Mouse (Mus musculus) liver, embryonic 16.5 days (tissue): ENCODE data around the gene Lrmda. TPM values are rescaled to one million over a fixed set of nuclear protein-coding genes. Genes with fewer than 3 reads are reported as not detected.

ENCODE experiments used
- ATAC-seq: fragments of 200-750 bp; cut with Nextera tagmentation; 2 replicates; pipeline ENCODE4 v1.8.0; 2017; ENCODE audit warnings: low read depth, mild to moderate bottlenecking, moderate number of reproducible peaks, moderate library complexity
- H3K27ac ChIP-seq: fragments of 300-500 bp; sonication (generic); 2 replicates; pipeline ENCODE4 v1.5.1; 2014; ENCODE audit warnings: mild to moderate bottlenecking, low read length
- H3K27me3 ChIP-seq: fragments of 300-500 bp; sonication (generic); 2 replicates; pipeline ENCODE4 v1.6.1; 2014; ENCODE audit warnings: low read depth, low read length, mixed read lengths; ENCODE audit not compliant: control insufficient read depth, insufficient read depth
- H3K36me3 ChIP-seq: fragments of 300-500 bp; sonication (generic); 2 replicates; pipeline ENCODE4 v1.6.1; 2014; ENCODE audit warnings: mild to moderate bottlenecking; ENCODE audit not compliant: control insufficient read depth, insufficient read depth
- H3K4me1 ChIP-seq: fragments of 300-500 bp; sonication (generic); 2 replicates; pipeline ENCODE4 v1.6.1; 2014; ENCODE audit warnings: low read depth, low read length, mixed read lengths; ENCODE audit not compliant: control insufficient read depth
- H3K4me2 ChIP-seq: fragments of 300-500 bp; sonication (generic); 2 replicates; pipeline ENCODE4 v1.6.1; 2014; ENCODE audit warnings: low read depth, low read length, mixed read lengths
- H3K4me3 ChIP-seq: fragments of 300-500 bp; sonication (generic); 2 replicates; pipeline ENCODE4 v1.5.1; 2014; ENCODE audit warnings: low read depth, mild to moderate bottlenecking, low read length
- H3K9ac ChIP-seq: fragments of 300-500 bp; sonication (generic); 2 replicates; pipeline ENCODE4 v1.6.1; 2014; ENCODE audit warnings: low read depth, low read length
- H3K9me3 ChIP-seq: fragments of 300-500 bp; sonication (generic); replicated peaks from 2 replicates; pipeline ENCODE4 v1.6.1; 2016; ENCODE audit warnings: low read length; ENCODE audit not compliant: control insufficient read depth
- WGBS: fragments of 180-500 bp; shearing (Covaris S2); extraction: QIAGEN DNeasy Blood & Tissue Kit; methylation state at CpG from one replicate; pipeline ENCODE4 v1.1.7; 2014; ENCODE audit not compliant: insufficient replicate concordance; 5-methylcytosine and 5-hydroxymethylcytosine counted together
- polyA plus RNA-seq: library from polyadenylated mRNA; unstranded; fragments of >200 nt; fragmentation: Nextera tagmentation; extraction: Ambion mirVana; gene quantifications from 2 replicates; pipeline ENCODE4 v1.2.1, GENCODE M21; 2015

Lrmda gene
- polyA plus RNA-seq, 1 experiment from 2014 or later: 0.46 TPM

- H3K27me3 ChIP-seq: no peaks in the 10 kb centered on the region
- H3K9me3 ChIP-seq: no peaks in the 10 kb centered on the region
- no peaks in the 10 kb centered on the region for H3K4me1 ChIP-seq
- H3K36me3 ChIP-seq: no peaks in the 10 kb centered on the region
- H3K9ac ChIP-seq: no peak overlapping the region
- no peak for ATAC-seq
- H3K4me2 ChIP-seq: no peak overlapping the region
- no peak overlapping the region for H3K27ac ChIP-seq
- H3K4me3 ChIP-seq: no peak overlapping the region
- WGBS: 56% methylated on average over 1 of the region's 1 CpGs
These were observed 357.6 kb downstream of the Lrmda start for GRCm38 (mm10) chr14:22377148-22377547.

- 47% methylated on average over 4 of the region's 4 CpGs for WGBS
- H3K36me3 ChIP-seq: no peaks in the 10 kb centered on the region
These were observed 362.6 kb downstream of the Lrmda start for GRCm38 (mm10) chr14:22382101-22382500.

GRCm38 (mm10) chr14:22393616-22394015 is 374.1 kb downstream of the Lrmda start:
- 72% methylated on average over 10 of the region's 10 CpGs for WGBS
- H3K36me3 ChIP-seq: no peaks in the 10 kb centered on the region
- no peaks in the 10 kb centered on the region for H3K9me3 ChIP-seq
- no peaks in the 10 kb centered on the region for H3K4me1 ChIP-seq
- H3K27me3 ChIP-seq: no peaks in the 10 kb centered on the region
- no peak overlapping the region for H3K9ac ChIP-seq
- H3K4me3 ChIP-seq: no peak overlapping the region
- no peak overlapping the region for H3K27ac ChIP-seq
- no peak overlapping the region for H3K4me2 ChIP-seq
- no peak for ATAC-seq

More at GRCm38 (mm10) chr14:22382101-22382500, 362.6 kb downstream of the Lrmda start:
- Histone ChIP-seq H3K4me2 (no peak overlapping the region), H3K9ac (no peak overlapping the region), H3K27me3 (no peaks in the 10 kb centered on the region), H3K27ac (no peak overlapping the region), H3K4me1 (no peaks in the 10 kb centered on the region), H3K4me3 (no peak overlapping the region), H3K9me3 (no peaks in the 10 kb centered on the region)
- ATAC-seq: no peak

- no peak overlapping the region for H3K9ac ChIP-seq
- H3K4me2 ChIP-seq: no peak overlapping the region
- no peaks in the 10 kb centered on the region for H3K9me3 ChIP-seq
- no peak overlapping the region for H3K4me3 ChIP-seq
- no peaks in the 10 kb centered on the region for H3K27me3 ChIP-seq
- 74% methylated on average over 4 of the region's 4 CpGs for WGBS
- no peak for ATAC-seq
- no peak overlapping the region for H3K27ac ChIP-seq
- no peaks in the 10 kb centered on the region for H3K36me3 ChIP-seq
- H3K4me1 ChIP-seq: no peaks in the 10 kb centered on the region
These were observed 382.9 kb downstream of the Lrmda start for GRCm38 (mm10) chr14:22402411-22402810.

- Histone ChIP-seq H3K9ac (no peak overlapping the region), H3K4me1 (no peaks in the 10 kb centered on the region), H3K36me3 (no peaks in the 10 kb centered on the region), H3K4me3 (no peak overlapping the region), H3K9me3 (no peaks in the 10 kb centered on the region), H3K4me2 (no peak overlapping the region), H3K27me3 (no peaks in the 10 kb centered on the region), H3K27ac (no peak overlapping the region)
- ATAC-seq: no peak
- 67% methylated on average over 5 of the region's 5 CpGs for WGBS
These were observed 387.1 kb downstream of the Lrmda start for GRCm38 (mm10) chr14:22406623-22407022.

GRCm38 (mm10) chr14:22410826-22411225 is 391.3 kb downstream of the Lrmda start:
- no peak for ATAC-seq
- Histone ChIP-seq H3K4me1 (no peaks in the 10 kb centered on the region), H3K4me2 (no peak overlapping the region), H3K9ac (no peak overlapping the region), H3K36me3 (no peaks in the 10 kb centered on the region), H3K27ac (no peak overlapping the region), H3K9me3 (no peaks in the 10 kb centered on the region), H3K4me3 (no peak overlapping the region), H3K27me3 (no peaks in the 10 kb centered on the region)
- 37% methylated on average over 1 of the region's 1 CpGs for WGBS

GRCm38 (mm10) chr14:22413220-22413619 is 393.7 kb downstream of the Lrmda start:
- Histone ChIP-seq H3K4me3 (no peak overlapping the region), H3K36me3 (no peaks in the 10 kb centered on the region), H3K27me3 (no peaks in the 10 kb centered on the region), H3K4me1 (no peaks in the 10 kb centered on the region), H3K9ac (no peak overlapping the region), H3K9me3 (no peaks in the 10 kb centered on the region), H3K27ac (no peak overlapping the region), H3K4me2 (no peak overlapping the region)
- no peak for ATAC-seq
- 62% methylated on average over 7 of the region's 7 CpGs for WGBS

GRCm38 (mm10) chr14:22417706-22418105 is 398.2 kb downstream of the Lrmda start:
- no peaks in the 10 kb centered on the region for H3K36me3 ChIP-seq
- H3K9me3 ChIP-seq: no peaks in the 10 kb centered on the region
- no peak overlapping the region for H3K4me2 ChIP-seq
- no peaks in the 10 kb centered on the region for H3K27me3 ChIP-seq
- H3K4me1 ChIP-seq: no peaks in the 10 kb centered on the region
- H3K4me3 ChIP-seq: no peak overlapping the region
- H3K9ac ChIP-seq: no peak overlapping the region
- no peak overlapping the region for H3K27ac ChIP-seq
- WGBS: 70% methylated on average over 3 of the region's 3 CpGs
- ATAC-seq: no peak

GRCm38 (mm10) chr14:22421668-22422067 is 402.2 kb downstream of the Lrmda start:
- H3K27ac ChIP-seq: no peak overlapping the region
- no peaks in the 10 kb centered on the region for H3K27me3 ChIP-seq
- no peak overlapping the region for H3K4me3 ChIP-seq
- peak; percentile 48; the same call in 1 of the 2 replicates for ATAC-seq
- no peaks in the 10 kb centered on the region for H3K36me3 ChIP-seq
- no peaks in the 10 kb centered on the region for H3K4me1 ChIP-seq
- whole genome bisulfite sequencing: 58% methylated on average over 4 of the region's 4 CpGs
- H3K4me2 ChIP-seq: no peak overlapping the region
- H3K9ac ChIP-seq: no peak overlapping the region
- no peaks in the 10 kb centered on the region for H3K9me3 ChIP-seq
